Mouse (Mus musculus): ENCODE measurements at regions not wholly inside any gene's neighbourhood (a gene's known extent, or its start where the extent isn't known, plus 50 kb on each side); places are given as distances from the start of the nearest gene placed in this dataset.

- Histone ChIP-seq H3K27ac (ENCODE audit: low read depth, low read length) (peak overlapping the region; percentile 99), H3K9ac (ENCODE audit: low read length) (peak overlapping the region; percentile 63), H3K9me3 (replicated peaks; ENCODE audit: control insufficient read depth, low read length) (no peaks in the 10 kb centered on the region), H3K4me3 (ENCODE audit: low read depth, low read length) (peak overlapping the region; percentile 32), H3K4me1 (ENCODE audit: control insufficient read depth, insufficient read depth, low read length) (peaks cover 19% of the 10 kb centered on the region), H3K27me3 (replicated peaks; ENCODE audit: control insufficient read depth, insufficient read depth, low read length) (no peaks in the 10 kb centered on the region), H3K4me2 (ENCODE audit: low read length) (peak overlapping the region; percentile 62), H3K36me3 (ENCODE audit: control insufficient read depth, insufficient read depth, low read length) (no peaks in the 10 kb centered on the region)
- ATAC-seq (peak; percentile 89), DNase-seq (ENCODE audit: low spot score) (peak; percentile 98)
- WGBS = 0% methylated on average over 22 of the region's 22 CpGs
These were observed 388.5 kb downstream of the Sorl1 start for GRCm38 (mm10) chr9:41735448-41736233.

- H3K27me3 ChIP-seq (replicated peaks; ENCODE audit: control insufficient read depth, insufficient read depth, low read length) = no peaks in the 10 kb centered on the region
- peak overlapping the region; percentile 63 for H3K9ac ChIP-seq (ENCODE audit: low read length)
- DNase-seq (ENCODE audit: low spot score) = no peak
- peak overlapping the region; percentile 62 for H3K4me2 ChIP-seq (ENCODE audit: low read length)
- peaks cover 19% of the 10 kb centered on the region for H3K4me1 ChIP-seq (ENCODE audit: control insufficient read depth, insufficient read depth, low read length)
- no peaks in the 10 kb centered on the region for H3K36me3 ChIP-seq (ENCODE audit: control insufficient read depth, insufficient read depth, low read length)
- H3K4me3 ChIP-seq (ENCODE audit: low read depth, low read length) = peak overlapping the region; percentile 32
- no peak for ATAC-seq
- peak overlapping the region; percentile 99 for H3K27ac ChIP-seq (ENCODE audit: low read depth, low read length)
- no peaks in the 10 kb centered on the region for H3K9me3 ChIP-seq (replicated peaks; ENCODE audit: control insufficient read depth, low read length)
- WGBS = 9% methylated on average over 8 of the region's 8 CpGs
These were observed 389.1 kb downstream of the Sorl1 start for GRCm38 (mm10) chr9:41734925-41735447.

GRCm38 (mm10) chr9:41721609-41722008 lies 402.5 kb downstream of the Sorl1 start:
- no peaks in the 10 kb centered on the region for H3K36me3 ChIP-seq (ENCODE audit: control insufficient read depth, insufficient read depth, low read length)
- WGBS = 83% methylated on average over 4 of the region's 4 CpGs
- no peak overlapping the region for H3K27ac ChIP-seq (ENCODE audit: low read depth, low read length)
- no peaks in the 10 kb centered on the region for H3K9me3 ChIP-seq (replicated peaks; ENCODE audit: control insufficient read depth, low read length)
- H3K4me2 ChIP-seq (ENCODE audit: low read length) = no peak overlapping the region
- H3K9ac ChIP-seq (ENCODE audit: low read length) = no peak overlapping the region
- ATAC-seq = no peak
- H3K27me3 ChIP-seq (replicated peaks; ENCODE audit: control insufficient read depth, insufficient read depth, low read length) = no peaks in the 10 kb centered on the region
- DNase-seq (ENCODE audit: low spot score) = no peak
- H3K4me1 ChIP-seq (ENCODE audit: control insufficient read depth, insufficient read depth, low read length) = no peaks in the 10 kb centered on the region
- no peak overlapping the region for H3K4me3 ChIP-seq (ENCODE audit: low read depth, low read length)

GRCm38 (mm10) chr9:41715231-41715630 lies 408.9 kb downstream of the Sorl1 start:
- ATAC-seq (no peak), DNase-seq (ENCODE audit: low spot score) (no peak)
- no peaks in the 10 kb centered on the region for H3K4me1 ChIP-seq (ENCODE audit: control insufficient read depth, insufficient read depth, low read length)

GRCm38 (mm10) chr9:41705972-41706371 lies 418.1 kb downstream of the Sorl1 start:
- no peaks in the 10 kb centered on the region for H3K27me3 ChIP-seq (replicated peaks; ENCODE audit: control insufficient read depth, insufficient read depth, low read length)
- H3K9me3 ChIP-seq (replicated peaks; ENCODE audit: control insufficient read depth, low read length) = no peaks in the 10 kb centered on the region
- no peaks in the 10 kb centered on the region for H3K36me3 ChIP-seq (ENCODE audit: control insufficient read depth, insufficient read depth, low read length)
- DNase-seq (ENCODE audit: low spot score) = no peak
- H3K9ac ChIP-seq (ENCODE audit: low read length) = no peak overlapping the region
- ATAC-seq = no peak
- peaks cover 38% of the 10 kb centered on the region for H3K4me1 ChIP-seq (ENCODE audit: control insufficient read depth, insufficient read depth, low read length)
- H3K27ac ChIP-seq (ENCODE audit: low read depth, low read length) = no peak overlapping the region; the same call in 1 of the 2 replicates
- no peak overlapping the region for H3K4me2 ChIP-seq (ENCODE audit: low read length)
- no peak overlapping the region for H3K4me3 ChIP-seq (ENCODE audit: low read depth, low read length)

More at GRCm38 (mm10) chr9:41715231-41715630, 408.9 kb downstream of the Sorl1 start:
- no peak overlapping the region for H3K27ac ChIP-seq (ENCODE audit: low read depth, low read length)
- no peaks in the 10 kb centered on the region for H3K36me3 ChIP-seq (ENCODE audit: control insufficient read depth, insufficient read depth, low read length)
- H3K9me3 ChIP-seq (replicated peaks; ENCODE audit: control insufficient read depth, low read length) = no peaks in the 10 kb centered on the region
- H3K9ac ChIP-seq (ENCODE audit: low read length) = no peak overlapping the region
- H3K27me3 ChIP-seq (replicated peaks; ENCODE audit: control insufficient read depth, insufficient read depth, low read length) = no peaks in the 10 kb centered on the region
- no peak overlapping the region for H3K4me3 ChIP-seq (ENCODE audit: low read depth, low read length)
- H3K4me2 ChIP-seq (ENCODE audit: low read length) = no peak overlapping the region

- WGBS = 38% methylated on average over 8 of the region's 8 CpGs
- peak overlapping the region; percentile 53 for H3K27ac ChIP-seq (ENCODE audit: low read depth, low read length)
- peaks cover 43% of the 10 kb centered on the region for H3K4me1 ChIP-seq (ENCODE audit: control insufficient read depth, insufficient read depth, low read length)
These were observed 418.6 kb downstream of the Sorl1 start for GRCm38 (mm10) chr9:41705461-41705903.

GRCm38 (mm10) chr9:41703091-41703490 lies 421.0 kb downstream of the Sorl1 start:
- no peak overlapping the region for H3K9ac ChIP-seq (ENCODE audit: low read length)
- H3K4me2 ChIP-seq (ENCODE audit: low read length) = no peak overlapping the region
- no peak overlapping the region for H3K4me3 ChIP-seq (ENCODE audit: low read depth, low read length)
- DNase-seq (ENCODE audit: low spot score) (peak; percentile 45), ATAC-seq (no peak)
- H3K27me3 ChIP-seq (replicated peaks; ENCODE audit: control insufficient read depth, insufficient read depth, low read length) = no peaks in the 10 kb centered on the region
- no peak overlapping the region for H3K27ac ChIP-seq (ENCODE audit: low read depth, low read length)
- H3K9me3 ChIP-seq (replicated peaks; ENCODE audit: control insufficient read depth, low read length) = no peaks in the 10 kb centered on the region
- WGBS = 33% methylated on average over 6 of the region's 6 CpGs
- H3K4me1 ChIP-seq (ENCODE audit: control insufficient read depth, insufficient read depth, low read length) = peaks cover 55% of the 10 kb centered on the region
- H3K36me3 ChIP-seq (ENCODE audit: control insufficient read depth, insufficient read depth, low read length) = no peaks in the 10 kb centered on the region

More at GRCm38 (mm10) chr9:41705461-41705903, 418.6 kb downstream of the Sorl1 start:
- ATAC-seq = no peak
- peak; percentile 64 for DNase-seq (ENCODE audit: low spot score)
- no peaks in the 10 kb centered on the region for H3K27me3 ChIP-seq (replicated peaks; ENCODE audit: control insufficient read depth, insufficient read depth, low read length)
- H3K4me2 ChIP-seq (ENCODE audit: low read length) = no peak overlapping the region
- H3K36me3 ChIP-seq (ENCODE audit: control insufficient read depth, insufficient read depth, low read length) = no peaks in the 10 kb centered on the region
- no peak overlapping the region for H3K4me3 ChIP-seq (ENCODE audit: low read depth, low read length)
- H3K9ac ChIP-seq (ENCODE audit: low read length) = no peak overlapping the region
- no peaks in the 10 kb centered on the region for H3K9me3 ChIP-seq (replicated peaks; ENCODE audit: control insufficient read depth, low read length)

GRCm38 (mm10) chr9:41700683-41701082 lies 423.4 kb downstream of the Sorl1 start:
- peak overlapping the region; percentile 90 for H3K27ac ChIP-seq (ENCODE audit: low read depth, low read length)
- WGBS = 4% methylated on average over 6 of the region's 6 CpGs
- no peaks in the 10 kb centered on the region for H3K36me3 ChIP-seq (ENCODE audit: control insufficient read depth, insufficient read depth, low read length)
- H3K4me3 ChIP-seq (ENCODE audit: low read depth, low read length) = no peak overlapping the region
- no peaks in the 10 kb centered on the region for H3K27me3 ChIP-seq (replicated peaks; ENCODE audit: control insufficient read depth, insufficient read depth, low read length)
- ATAC-seq (peak; percentile 61), DNase-seq (ENCODE audit: low spot score) (peak; percentile 93)
- H3K4me2 ChIP-seq (ENCODE audit: low read length) = no peak overlapping the region
- no peak overlapping the region for H3K9ac ChIP-seq (ENCODE audit: low read length)
- H3K9me3 ChIP-seq (replicated peaks; ENCODE audit: control insufficient read depth, low read length) = no peaks in the 10 kb centered on the region
- peaks cover 66% of the 10 kb centered on the region for H3K4me1 ChIP-seq (ENCODE audit: control insufficient read depth, insufficient read depth, low read length)

GRCm38 (mm10) chr9:41699031-41699430 lies 425.1 kb downstream of the Sorl1 start:
- ATAC-seq = no peak
- Histone ChIP-seq H3K4me3 (ENCODE audit: low read depth, low read length) (no peak overlapping the region), H3K27ac (ENCODE audit: low read depth, low read length) (peak overlapping the region; percentile 90), H3K36me3 (ENCODE audit: control insufficient read depth, insufficient read depth, low read length) (no peaks in the 10 kb centered on the region), H3K4me2 (ENCODE audit: low read length) (no peak overlapping the region), H3K27me3 (replicated peaks; ENCODE audit: control insufficient read depth, insufficient read depth, low read length) (no peaks in the 10 kb centered on the region), H3K9me3 (replicated peaks; ENCODE audit: control insufficient read depth, low read length) (no peaks in the 10 kb centered on the region), H3K4me1 (ENCODE audit: control insufficient read depth, insufficient read depth, low read length) (peaks cover 61% of the 10 kb centered on the region), H3K9ac (ENCODE audit: low read length) (peak overlapping the region; percentile 33; the same call in 1 of the 2 replicates)
- 20% methylated on average over 4 of the region's 4 CpGs for WGBS
- peak; percentile 50 for DNase-seq (ENCODE audit: low spot score)
